Mouse (Mus musculus) cerebellum, adult 2 months (tissue): ENCODE data around the gene Npas3.

Experiments used
- CTCF ChIP-seq: fragments of 200-500 bp; IDR thresholded peaks from 2 replicates; pipeline ENCODE4 v1.5.1; 2011; ENCODE audit warnings: low read depth, mild to moderate bottlenecking, control low read depth, low read length, moderate library complexity, borderline replicate concordance; ENCODE audit not compliant: insufficient read depth
- POLR2A ChIP-seq: fragments of 200-500 bp; IDR thresholded peaks from 2 replicates; pipeline ENCODE4 v1.6.1; 2011; ENCODE audit warnings: low read length, control low read depth, borderline replicate concordance; ENCODE audit not compliant: insufficient read depth

DNA sequence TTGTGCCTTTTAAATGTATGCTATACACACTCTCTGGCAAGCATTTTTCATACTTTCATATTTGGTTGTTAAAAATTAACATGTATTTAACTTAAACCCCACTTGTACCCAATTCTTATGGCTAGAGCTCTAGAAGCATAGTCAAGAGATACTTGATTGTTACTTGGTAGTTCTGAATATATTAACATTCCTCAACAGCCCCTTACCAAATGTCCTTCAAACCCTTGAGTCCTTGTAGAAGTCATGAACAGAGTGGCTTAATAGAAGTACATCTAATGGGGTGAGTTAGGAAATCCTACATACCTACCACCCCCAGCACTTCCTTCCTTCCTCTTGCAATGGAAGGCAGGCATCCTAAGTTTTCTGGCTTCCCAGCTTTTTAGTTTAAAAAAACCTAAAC is 766.8 kb downstream of the Npas3 start:
- TF ChIP-seq CTCF = no peak
- TF ChIP-seq POLR2A = no peak
